Mouse (Mus musculus): ENCODE data around the gene Gsg1. TPM values are rescaled to one million over a fixed set of nuclear protein-coding genes. Genes with fewer than 3 reads are reported as not detected.

Gsg1 gene
- polyA plus RNA-seq, 1 experiment: not detected

GRCm38 (mm10) chr6:135237326-135237725 is 16.8 kb downstream of the Gsg1 start:
- TF ChIP-seq GATA1 (IDR thresholded peaks at IDR 0.05; ENCODE audit: low read length): no peak

GRCm38 (mm10) chr6:135236576-135236975 is 17.6 kb downstream of the Gsg1 start:
- no peak for TF ChIP-seq GATA1 (IDR thresholded peaks at IDR 0.05; ENCODE audit: low read length)

GRCm38 (mm10) chr6:135235742-135236141 is 18.4 kb downstream of the Gsg1 start:
- no peak for TF ChIP-seq GATA1 (IDR thresholded peaks at IDR 0.05; ENCODE audit: low read length)

GRCm38 (mm10) chr6:135232443-135233182 is 21.5 kb downstream of the Gsg1 start:
- no peak for TF ChIP-seq GATA1 (IDR thresholded peaks at IDR 0.05; ENCODE audit: low read length)

- TF ChIP-seq GATA1 (IDR thresholded peaks at IDR 0.05; ENCODE audit: low read length): no peak
Observed at GRCm38 (mm10) chr6:135230586-135230985, 23.6 kb downstream of the Gsg1 start.

GRCm38 (mm10) chr6:135228465-135228941 is 25.6 kb downstream of the Gsg1 start:
- TF ChIP-seq GATA1 (IDR thresholded peaks at IDR 0.05; ENCODE audit: low read length): no peak

GRCm38 (mm10) chr6:135223786-135224416 is 30.2 kb downstream of the Gsg1 start:
- TF ChIP-seq GATA1 (IDR thresholded peaks at IDR 0.05; ENCODE audit: low read length): no peak

GRCm38 (mm10) chr6:135219916-135220315 is 34.2 kb downstream of the Gsg1 start:
- no peak for TF ChIP-seq GATA1 (IDR thresholded peaks at IDR 0.05; ENCODE audit: low read length)

- no peak for TF ChIP-seq GATA1 (IDR thresholded peaks at IDR 0.05; ENCODE audit: low read length)
Observed at GRCm38 (mm10) chr6:135218330-135218729, 35.8 kb downstream of the Gsg1 start.

GRCm38 (mm10) chr6:135212666-135213065 is 41.5 kb downstream of the Gsg1 start:
- TF ChIP-seq GATA1 (IDR thresholded peaks at IDR 0.05; ENCODE audit: low read length): no peak

- no peak for TF ChIP-seq GATA1 (IDR thresholded peaks at IDR 0.05; ENCODE audit: low read length)
Observed at GRCm38 (mm10) chr6:135211169-135211568, 43.0 kb downstream of the Gsg1 start.

- TF ChIP-seq GATA1 (IDR thresholded peaks at IDR 0.05; ENCODE audit: low read length): no peak
Observed at GRCm38 (mm10) chr6:135206909-135207308, 47.2 kb downstream of the Gsg1 start.

- no peak for TF ChIP-seq GATA1 (IDR thresholded peaks at IDR 0.05; ENCODE audit: low read length)
Observed at GRCm38 (mm10) chr6:135205802-135206201, 48.3 kb downstream of the Gsg1 start.

- no peak for TF ChIP-seq GATA1 (IDR thresholded peaks at IDR 0.05; ENCODE audit: low read length)
Observed at GRCm38 (mm10) chr6:135204869-135205268, 49.3 kb downstream of the Gsg1 start.

GRCm38 (mm10) chr6:135203737-135204136 is 50.4 kb downstream of the Gsg1 start:
- TF ChIP-seq GATA1 (IDR thresholded peaks at IDR 0.05; ENCODE audit: low read length): no peak

GRCm38 (mm10) chr6:135202668-135203067 is 51.5 kb downstream of the Gsg1 start:
- no peak for TF ChIP-seq GATA1 (IDR thresholded peaks at IDR 0.05; ENCODE audit: low read length)
